Mouse (Mus musculus): ENCODE measurements around the gene Rbm44. TPM values are rescaled to one million over a fixed set of nuclear protein-coding genes. Genes with fewer than 3 reads are reported as not detected.

Gene Rbm44
- polyA plus RNA-seq, 1 experiment from 2014 or later = 0.26 TPM

DNA sequence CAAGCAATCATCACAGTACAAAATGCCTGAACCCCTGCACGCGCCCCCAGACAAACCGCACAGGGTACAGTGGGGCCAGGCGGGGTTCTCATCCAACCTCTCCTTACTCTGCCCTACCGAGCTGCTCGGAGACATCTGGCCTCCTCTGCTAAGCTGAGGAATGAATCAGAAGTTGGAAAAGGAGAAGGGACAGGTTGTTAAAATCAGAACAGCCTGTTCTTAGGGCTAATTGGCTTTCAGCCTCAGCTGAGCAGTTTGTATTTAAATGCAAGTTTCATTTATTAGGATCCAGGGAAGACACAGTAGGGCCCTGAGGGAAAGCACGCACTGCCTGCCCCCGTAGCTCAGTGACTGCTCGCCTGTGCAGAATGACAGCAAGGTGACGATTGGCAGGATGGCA lies 54.9 kb downstream of the Rbm44 start:
- Histone ChIP-seq H3K36me3 (no peaks in the 10 kb centered on the region), H3K9ac (replicated peaks) (no peak overlapping the region), H3K9me3 (no peaks in the 10 kb centered on the region), H3K4me1 (no peaks in the 10 kb centered on the region), H3K4me3 (no peak overlapping the region), H3K27me3 (no peaks in the 10 kb centered on the region), H3K4me2 (replicated peaks) (no peak overlapping the region), H3K27ac (replicated peaks) (no peak overlapping the region)
- 91% methylated on average over 10 of the region's 10 CpGs for WGBS
- ATAC-seq (ENCODE audit: low FRiP score, low read depth) = no peak

DNA sequence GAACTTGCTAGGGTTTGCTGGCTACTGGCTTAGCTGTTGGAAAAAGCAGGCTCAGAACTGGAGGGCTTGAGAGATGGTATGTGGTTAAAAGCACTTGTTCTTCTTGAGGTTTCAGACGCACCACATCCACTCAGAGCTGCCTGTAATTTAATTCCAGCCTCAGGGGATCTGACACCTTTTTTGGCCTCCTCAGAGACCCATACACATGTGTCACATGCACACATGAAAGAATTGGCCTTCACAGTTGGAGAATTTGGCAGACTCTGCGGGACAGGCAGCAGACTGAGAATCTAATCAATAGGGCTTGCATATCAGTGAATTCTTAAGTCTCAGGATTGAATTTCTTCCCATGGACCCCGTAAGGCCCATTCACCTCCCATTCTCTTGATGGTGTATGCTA lies 56.2 kb downstream of the Rbm44 start:
- Histone ChIP-seq H3K36me3 (no peaks in the 10 kb centered on the region), H3K4me3 (no peak overlapping the region), H3K27ac (replicated peaks) (no peak overlapping the region), H3K27me3 (no peaks in the 10 kb centered on the region), H3K9ac (replicated peaks) (no peak overlapping the region), H3K4me2 (replicated peaks) (no peak overlapping the region), H3K9me3 (no peaks in the 10 kb centered on the region), H3K4me1 (no peaks in the 10 kb centered on the region)
- ATAC-seq (ENCODE audit: low FRiP score, low read depth) = no peak
- WGBS = 63% methylated on average over 3 of the region's 3 CpGs

- no peak overlapping the region for H3K9ac ChIP-seq (replicated peaks)
- no peak overlapping the region for H3K4me3 ChIP-seq
- H3K36me3 ChIP-seq = no peaks in the 10 kb centered on the region
- 89% methylated on average over 5 of the region's 5 CpGs for WGBS
- H3K9me3 ChIP-seq = no peaks in the 10 kb centered on the region
- H3K4me2 ChIP-seq (replicated peaks) = no peak overlapping the region
- no peak for ATAC-seq (ENCODE audit: low FRiP score, low read depth)
- no peaks in the 10 kb centered on the region for H3K27me3 ChIP-seq
- H3K27ac ChIP-seq (replicated peaks) = no peak overlapping the region
- H3K4me1 ChIP-seq = no peaks in the 10 kb centered on the region
Observed at GRCm38 (mm10) chr1:91204221-91204765, 59.4 kb downstream of the Rbm44 start.

GRCm38 (mm10) chr1:91205651-91206050 lies 60.8 kb downstream of the Rbm44 start:
- WGBS = 87% methylated on average over 6 of the region's 6 CpGs
- no peaks in the 10 kb centered on the region for H3K36me3 ChIP-seq

DNA sequence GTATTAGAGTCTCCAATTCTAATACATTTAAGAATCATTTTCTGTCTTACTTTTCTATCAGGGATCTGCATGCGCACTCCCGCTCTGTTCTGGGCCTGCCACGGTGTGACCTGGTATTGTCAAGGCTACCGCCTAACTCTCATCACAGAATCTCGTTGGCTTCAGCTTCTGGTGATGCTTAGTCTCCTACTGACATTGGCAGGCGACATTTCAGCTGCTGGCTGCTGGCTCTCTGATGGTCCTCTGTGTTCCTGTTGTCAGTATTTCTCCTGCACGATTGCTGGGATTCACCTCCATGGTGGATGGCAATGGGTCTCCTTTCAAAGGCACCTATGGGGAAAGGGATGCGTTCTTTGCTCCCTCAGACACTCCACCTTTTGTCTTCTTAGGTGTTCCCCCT lies 61.4 kb downstream of the Rbm44 start:
- Histone ChIP-seq H3K4me3 (no peak overlapping the region), H3K4me1 (no peaks in the 10 kb centered on the region), H3K27ac (replicated peaks) (no peak overlapping the region), H3K9me3 (no peaks in the 10 kb centered on the region), H3K4me2 (replicated peaks) (no peak overlapping the region), H3K27me3 (no peaks in the 10 kb centered on the region), H3K9ac (replicated peaks) (no peak overlapping the region), H3K36me3 (no peaks in the 10 kb centered on the region)
- ATAC-seq (ENCODE audit: low FRiP score, low read depth) = no peak
- whole genome bisulfite sequencing = 81% methylated on average over 8 of the region's 8 CpGs

More at GRCm38 (mm10) chr1:91205651-91206050, 60.8 kb downstream of the Rbm44 start:
- Histone ChIP-seq H3K4me3 (no peak overlapping the region), H3K27ac (replicated peaks) (no peak overlapping the region), H3K4me1 (no peaks in the 10 kb centered on the region), H3K27me3 (no peaks in the 10 kb centered on the region), H3K4me2 (replicated peaks) (no peak overlapping the region), H3K9ac (replicated peaks) (no peak overlapping the region), H3K9me3 (no peaks in the 10 kb centered on the region)
- ATAC-seq (ENCODE audit: low FRiP score, low read depth) = no peak

DNA sequence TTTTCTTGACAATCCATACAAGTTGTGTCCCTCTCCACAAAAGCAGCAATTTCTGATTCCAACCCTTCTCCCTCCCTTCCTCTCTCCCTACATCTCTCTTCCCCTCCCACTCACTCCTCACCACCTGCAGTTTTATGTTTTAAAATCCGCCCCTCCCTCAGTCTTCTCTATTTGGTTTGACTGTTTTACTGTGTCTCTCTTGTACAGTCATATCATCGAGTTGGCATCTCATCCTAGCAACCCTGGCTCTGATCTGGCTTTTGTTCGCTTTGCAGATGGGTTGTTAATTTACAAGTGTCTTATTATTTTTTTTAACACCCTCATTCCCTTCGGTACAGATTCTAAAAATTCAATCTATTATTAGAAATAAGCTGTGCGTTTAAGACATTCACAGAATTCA lies 62.0 kb downstream of the Rbm44 start:
- H3K9me3 ChIP-seq = no peaks in the 10 kb centered on the region
- H3K36me3 ChIP-seq = no peaks in the 10 kb centered on the region
- no peak overlapping the region for H3K4me3 ChIP-seq
- no peak overlapping the region for H3K9ac ChIP-seq (replicated peaks)
- H3K27ac ChIP-seq (replicated peaks) = no peak overlapping the region
- H3K27me3 ChIP-seq = 0 out of 2 replicates have a peak, but pooled peaks cover 2% of the 10 kb centered on the region
- H3K4me2 ChIP-seq (replicated peaks) = no peak overlapping the region
- H3K4me1 ChIP-seq = no peaks in the 10 kb centered on the region
- ATAC-seq (ENCODE audit: low FRiP score, low read depth) = no peak
- WGBS = 82% methylated on average over 5 of the region's 5 CpGs

- H3K36me3 ChIP-seq = no peaks in the 10 kb centered on the region
- no peak overlapping the region for H3K4me2 ChIP-seq (replicated peaks)
- H3K27ac ChIP-seq (replicated peaks) = no peak overlapping the region
- ATAC-seq (ENCODE audit: low FRiP score, low read depth) = no peak
- H3K9me3 ChIP-seq = no peaks in the 10 kb centered on the region
- H3K4me3 ChIP-seq = no peak overlapping the region
- H3K27me3 ChIP-seq = 0 out of 2 replicates have a peak, but pooled peaks cover 4% of the 10 kb centered on the region
- no peaks in the 10 kb centered on the region for H3K4me1 ChIP-seq
- no peak overlapping the region for H3K9ac ChIP-seq (replicated peaks)
- 78% methylated on average over 3 of the region's 3 CpGs for WGBS
Observed at GRCm38 (mm10) chr1:91207334-91208074, 62.6 kb downstream of the Rbm44 start.

DNA sequence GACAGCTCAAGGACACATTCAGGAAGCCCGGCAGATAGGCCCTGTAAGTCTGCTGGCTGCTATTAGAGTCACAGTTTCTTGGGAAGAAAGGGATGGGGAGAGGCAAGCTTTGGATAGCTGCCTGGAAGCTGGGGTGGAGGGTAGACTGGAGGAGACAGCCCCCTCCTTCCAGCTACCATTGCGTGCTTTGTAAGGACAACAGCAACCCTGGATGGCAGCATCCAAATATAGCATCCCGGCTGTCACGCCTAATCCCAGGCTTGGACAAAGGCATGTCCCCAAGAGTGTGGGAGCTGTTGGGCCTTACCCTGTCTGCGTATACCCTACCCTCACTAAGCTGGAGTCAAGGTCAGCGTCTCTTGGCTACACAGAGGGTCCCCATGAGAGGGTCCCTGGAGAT lies 64.5 kb downstream of the Rbm44 start:
- H3K9ac ChIP-seq (replicated peaks) = no peak overlapping the region
- H3K27ac ChIP-seq (replicated peaks) = no peak overlapping the region
- no peak overlapping the region for H3K4me3 ChIP-seq
- ATAC-seq (ENCODE audit: low FRiP score, low read depth) = no peak
- no peaks in the 10 kb centered on the region for H3K4me1 ChIP-seq
- H3K9me3 ChIP-seq = no peaks in the 10 kb centered on the region
- 0 out of 2 replicates have a peak, but pooled peaks cover 4% of the 10 kb centered on the region for H3K27me3 ChIP-seq
- no peaks in the 10 kb centered on the region for H3K36me3 ChIP-seq
- 77% methylated on average over 6 of the region's 6 CpGs for WGBS
- H3K4me2 ChIP-seq (replicated peaks) = no peak overlapping the region

DNA sequence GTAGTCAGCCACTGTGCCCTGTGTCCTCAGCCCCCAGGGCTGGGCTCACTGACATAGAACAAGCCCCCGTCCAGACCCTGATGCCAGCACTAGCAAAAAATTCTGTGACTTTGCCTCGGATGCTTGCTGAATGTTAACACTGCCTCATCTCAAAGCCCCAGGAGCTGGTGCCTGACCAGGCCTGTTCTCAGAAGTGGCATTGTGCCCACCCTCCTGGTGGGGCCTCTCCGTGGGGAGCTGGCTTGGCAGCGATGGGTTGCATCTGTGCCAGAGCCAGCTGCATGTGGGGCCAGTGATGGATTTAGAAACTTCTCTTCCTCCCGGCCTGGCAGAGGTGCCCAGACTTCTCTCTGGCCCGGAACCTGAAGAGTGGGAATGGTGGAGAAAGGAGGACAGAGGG lies 64.9 kb downstream of the Rbm44 start:
- H3K27ac ChIP-seq (replicated peaks) = no peak overlapping the region
- 0 out of 2 replicates have a peak, but pooled peaks cover 4% of the 10 kb centered on the region for H3K27me3 ChIP-seq
- no peaks in the 10 kb centered on the region for H3K4me1 ChIP-seq
- H3K9ac ChIP-seq (replicated peaks) = no peak overlapping the region
- ATAC-seq (ENCODE audit: low FRiP score, low read depth) = no peak
- no peak overlapping the region for H3K4me3 ChIP-seq
- 86% methylated on average over 6 of the region's 6 CpGs for WGBS
- no peak overlapping the region for H3K4me2 ChIP-seq (replicated peaks)
- no peaks in the 10 kb centered on the region for H3K9me3 ChIP-seq
- no peaks in the 10 kb centered on the region for H3K36me3 ChIP-seq

GRCm38 (mm10) chr1:91211099-91211498 lies 66.2 kb downstream of the Rbm44 start:
- H3K27ac ChIP-seq (replicated peaks) = no peak overlapping the region
- WGBS = 95% methylated on average over 1 of the region's 1 CpGs
- H3K9ac ChIP-seq (replicated peaks) = no peak overlapping the region
- ATAC-seq (ENCODE audit: low FRiP score, low read depth) = no peak
- no peaks in the 10 kb centered on the region for H3K9me3 ChIP-seq
- H3K4me3 ChIP-seq = no peak overlapping the region
- no peaks in the 10 kb centered on the region for H3K36me3 ChIP-seq
- no peaks in the 10 kb centered on the region for H3K4me1 ChIP-seq
- H3K4me2 ChIP-seq (replicated peaks) = no peak overlapping the region
- 0 out of 2 replicates have a peak, but pooled peaks cover 4% of the 10 kb centered on the region for H3K27me3 ChIP-seq

DNA sequence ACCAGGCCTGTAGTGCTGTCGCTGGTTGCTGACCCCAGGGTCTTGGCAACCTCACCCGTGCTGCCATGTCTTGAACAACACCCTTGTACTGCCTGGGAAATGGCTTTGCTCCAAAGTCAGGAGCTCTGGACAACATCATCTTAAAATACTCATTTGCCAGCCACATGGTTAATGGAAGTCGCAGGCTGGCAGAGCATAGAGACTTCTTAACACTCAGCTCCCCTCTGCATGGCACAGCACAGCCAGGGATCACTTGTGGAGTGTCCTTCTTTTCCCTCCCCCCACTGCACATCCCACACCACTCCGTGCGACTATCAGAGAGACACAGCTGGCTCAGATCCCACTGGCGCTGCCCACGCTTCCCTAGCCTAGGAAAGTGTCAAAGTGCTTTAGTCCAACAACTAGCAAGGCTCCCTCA lies 66.7 kb downstream of the Rbm44 start:
- Histone ChIP-seq H3K4me3 (no peak overlapping the region), H3K27ac (replicated peaks) (no peak overlapping the region), H3K4me1 (no peaks in the 10 kb centered on the region), H3K36me3 (no peaks in the 10 kb centered on the region), H3K4me2 (replicated peaks) (no peak overlapping the region), H3K9me3 (no peaks in the 10 kb centered on the region), H3K9ac (replicated peaks) (no peak overlapping the region), H3K27me3 (0 out of 2 replicates have a peak, but pooled peaks cover 4% of the 10 kb centered on the region)
- ATAC-seq (ENCODE audit: low FRiP score, low read depth) = no peak
- 85% methylated on average over 7 of the region's 7 CpGs for WGBS

- 95% methylated on average over 1 of the region's 1 CpGs for WGBS
- Histone ChIP-seq H3K9ac (replicated peaks) (no peak overlapping the region), H3K27ac (replicated peaks) (no peak overlapping the region), H3K4me3 (no peak overlapping the region), H3K4me1 (no peaks in the 10 kb centered on the region), H3K27me3 (0 out of 2 replicates have a peak, but pooled peaks cover 4% of the 10 kb centered on the region), H3K36me3 (no peaks in the 10 kb centered on the region), H3K4me2 (replicated peaks) (no peak overlapping the region), H3K9me3 (no peaks in the 10 kb centered on the region)
- no peak for ATAC-seq (ENCODE audit: low FRiP score, low read depth)
Observed at GRCm38 (mm10) chr1:91215264-91215663, 70.4 kb downstream of the Rbm44 start.
